Mouse (Mus musculus) inflammation-experienced regulatory T-cells, adult 6 months (primary cell): ENCODE results near the gene Zfhx3. TPM values are rescaled to one million over a fixed set of nuclear protein-coding genes. Genes with fewer than 3 reads are reported as not detected.

Experiments
- ATAC-seq: one replicate; pipeline ENCODE4 v1.8.0; 2017
- polyA plus RNA-seq, 3 experiments: library from polyadenylated mRNA; unstranded; fragments of 100-300 nt; shearing (Covaris generic); gene quantifications; one replicate each; pipeline ENCODE4 v1.2.1; 2017

Zfhx3 gene
- polyA plus RNA-seq, 3 experiments from 2014 or later, result 0.03 to 0.35 (median 0.24) TPM

DNA sequence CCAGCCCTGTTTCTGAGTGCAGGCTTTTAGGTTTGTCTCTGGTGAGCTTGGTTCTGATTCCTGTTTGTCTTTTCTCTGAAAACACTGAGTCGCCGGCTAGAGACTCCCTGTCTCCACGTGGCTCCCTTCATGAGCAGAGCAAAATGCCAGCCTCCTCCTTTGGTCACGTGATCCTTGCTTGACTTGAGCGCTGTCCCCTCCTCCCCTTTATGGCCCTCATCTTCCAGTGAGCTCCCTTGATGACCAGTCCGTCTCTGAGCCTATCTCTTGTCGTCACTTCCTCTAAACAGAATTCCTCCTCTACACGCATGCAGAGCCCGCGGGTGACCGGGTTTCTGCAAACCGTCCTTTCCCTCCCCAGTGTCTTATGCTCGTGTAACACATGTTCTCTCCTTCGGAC is 958.8 kb downstream of the Zfhx3 start:
- no peak for ATAC-seq

DNA sequence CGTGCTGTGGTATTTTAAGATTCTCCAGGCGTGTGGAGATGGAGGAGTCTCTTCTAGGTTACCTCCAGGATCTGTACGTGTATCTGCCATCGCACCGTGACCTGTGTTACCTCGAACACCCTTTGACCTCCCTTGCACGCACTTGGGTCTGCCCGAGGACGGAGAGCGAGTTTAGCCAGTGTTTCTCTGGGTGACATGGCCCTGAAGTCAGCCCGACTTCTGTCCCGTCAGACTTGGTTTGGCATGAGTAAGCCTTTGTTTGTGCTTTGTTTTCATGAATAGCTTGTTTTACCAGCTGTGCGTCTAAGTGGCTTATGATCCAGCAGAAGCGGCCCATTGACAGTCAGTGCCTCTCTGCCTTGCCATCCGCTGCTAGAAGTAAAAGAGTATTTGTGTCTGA is 961.1 kb downstream of the Zfhx3 start:
- ATAC-seq, result no peak

DNA sequence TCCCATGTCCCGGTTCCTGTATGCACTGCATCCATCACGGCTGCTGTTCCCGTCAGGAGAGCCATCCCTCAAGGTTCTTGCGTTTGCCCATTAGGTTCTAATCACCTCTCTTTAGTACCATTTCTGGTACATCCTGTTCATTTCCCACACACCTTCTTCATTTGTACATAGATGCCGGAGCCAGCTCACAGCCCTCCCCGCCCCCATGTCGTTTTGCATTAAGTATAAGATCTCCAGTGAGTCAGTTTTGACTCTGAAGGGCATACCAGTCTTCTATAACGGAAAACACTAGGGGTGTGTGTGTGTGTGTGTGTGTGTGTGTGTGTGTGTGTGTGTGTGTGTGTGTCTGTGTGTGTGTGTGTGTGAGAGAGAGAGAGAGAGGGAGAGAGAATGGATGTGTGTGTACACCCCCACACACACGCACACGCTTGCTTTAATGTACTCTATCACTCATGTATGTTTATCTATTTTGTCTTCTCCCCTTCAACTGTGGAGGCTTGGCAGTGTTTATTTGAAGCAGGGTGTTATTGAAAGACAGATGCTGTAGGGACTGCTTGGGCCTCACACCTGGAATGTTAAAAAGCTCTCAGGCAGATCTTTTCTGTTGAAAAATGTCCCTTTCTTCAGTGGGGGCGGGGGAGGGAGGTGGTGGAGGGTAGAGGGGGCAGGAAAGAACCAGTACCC is 962.0 kb downstream of the Zfhx3 start:
- ATAC-seq, result peak; percentile 67

DNA sequence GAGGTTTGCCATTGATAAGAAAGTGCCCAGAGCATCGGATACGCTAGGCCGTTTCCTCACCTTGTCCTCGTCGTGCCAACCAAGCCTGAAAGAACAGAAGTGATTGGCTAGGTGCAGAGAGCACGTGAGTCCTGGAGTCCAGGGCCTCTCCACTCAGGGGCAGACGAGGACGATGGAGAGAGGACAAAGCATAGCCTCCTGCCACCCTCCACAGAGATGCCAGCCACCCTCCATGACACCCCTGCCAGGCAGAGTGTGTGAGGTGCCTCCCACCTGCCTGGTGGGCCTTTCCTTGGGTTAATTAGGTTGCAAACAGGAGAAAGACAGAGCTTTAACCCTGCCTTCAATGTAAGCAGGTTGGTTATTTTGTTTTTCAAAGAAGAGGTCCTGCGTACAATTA is 965.6 kb downstream of the Zfhx3 start:
- no peak for ATAC-seq

DNA sequence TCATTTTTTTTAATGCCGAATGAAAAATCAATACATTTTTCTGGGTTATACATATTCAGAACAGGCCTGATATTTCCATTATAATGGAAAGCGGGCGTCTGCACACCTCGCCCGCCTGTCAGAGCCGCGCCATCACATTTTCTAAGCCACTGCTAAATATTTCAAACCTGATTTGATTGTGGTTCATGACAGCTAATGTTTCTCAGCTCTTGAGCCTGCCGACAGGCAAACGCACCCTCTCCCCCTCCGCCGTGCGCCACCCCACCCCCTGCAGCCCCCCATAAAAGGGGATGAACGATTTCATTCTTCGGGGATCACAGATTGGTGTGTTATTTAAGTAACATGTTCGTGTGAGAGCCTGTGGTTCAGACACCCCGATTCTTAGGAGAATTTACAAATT is 966.1 kb downstream of the Zfhx3 start:
- ATAC-seq, result no peak

DNA sequence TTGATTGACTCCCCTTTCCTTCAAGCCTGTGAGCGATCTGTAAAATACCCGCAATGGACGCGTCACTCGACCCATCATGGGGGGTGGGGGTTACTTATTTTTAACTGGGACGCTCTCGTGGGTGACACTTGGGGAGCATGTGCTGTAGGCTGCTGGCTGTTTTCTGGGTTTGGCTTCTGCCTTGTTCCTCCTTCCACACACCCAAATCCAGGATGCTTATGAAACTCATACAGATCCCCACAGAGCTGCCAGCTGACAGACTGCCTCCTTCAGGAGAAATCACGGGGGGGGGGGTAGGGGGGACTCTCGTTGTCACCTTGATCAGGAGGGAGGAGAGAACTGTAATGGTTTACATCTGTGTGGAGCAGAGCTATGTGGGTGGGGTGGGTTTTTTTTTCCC is 966.6 kb downstream of the Zfhx3 start:
- ATAC-seq, result no peak

DNA sequence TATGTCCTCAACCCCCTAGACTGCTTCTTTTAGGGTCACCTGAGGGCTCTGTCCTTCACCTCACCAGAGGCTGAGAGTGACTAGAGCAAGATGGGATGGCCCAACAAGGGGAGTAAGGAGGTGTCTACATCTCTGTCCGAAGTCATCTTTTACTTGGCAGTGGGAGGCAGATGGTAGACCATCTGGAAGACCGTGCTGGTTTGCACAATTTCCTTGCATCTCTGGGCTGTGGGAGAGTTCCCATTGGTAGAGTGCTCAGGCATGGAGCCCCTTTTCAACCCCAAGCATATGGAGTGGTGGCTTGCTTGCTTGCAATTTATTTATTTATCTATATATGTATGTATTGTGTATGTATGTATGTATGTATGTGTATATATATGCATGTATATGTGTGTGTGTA is 967.0 kb downstream of the Zfhx3 start:
- ATAC-seq, result no peak

DNA sequence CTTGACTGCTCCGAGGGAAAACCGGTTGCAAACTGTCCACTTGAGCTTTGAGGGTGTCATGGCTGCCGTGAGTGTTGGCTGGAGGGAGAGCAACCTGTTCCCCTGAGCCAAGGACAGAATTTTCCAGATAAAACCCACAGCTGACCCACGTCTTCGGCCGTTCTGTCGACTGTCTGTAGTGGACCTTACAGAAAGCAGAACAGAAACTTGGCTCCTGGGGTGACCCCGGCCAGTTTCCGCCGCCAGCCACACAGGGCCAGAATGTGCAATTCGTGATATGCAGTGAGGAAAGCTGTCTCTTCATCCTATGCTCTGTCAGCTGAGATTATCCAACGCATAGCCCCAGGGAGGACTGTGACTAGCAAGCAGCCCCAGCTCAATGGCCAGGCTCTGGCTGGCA is 968.4 kb downstream of the Zfhx3 start:
- ATAC-seq, result no peak

DNA sequence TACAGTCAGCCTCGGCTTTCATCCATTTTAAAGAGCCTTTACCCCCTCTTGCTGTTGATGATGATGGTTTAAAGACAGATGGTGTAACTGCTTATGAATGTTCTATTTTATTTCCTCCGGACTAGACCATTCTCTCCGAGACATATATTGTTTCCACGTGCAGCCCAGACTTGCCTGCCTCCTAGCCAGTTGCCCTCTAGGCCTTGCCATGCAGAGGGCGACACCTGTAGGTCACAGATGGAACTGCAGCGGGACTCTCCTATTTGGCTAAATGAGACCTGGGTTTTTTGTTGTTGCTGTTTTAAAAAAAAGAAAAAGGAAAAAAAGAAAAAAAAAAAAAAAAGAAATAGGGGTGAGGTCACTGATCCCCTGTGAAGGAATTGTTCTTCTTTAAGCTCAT is 969.1 kb downstream of the Zfhx3 start:
- peak; percentile 91 for ATAC-seq

DNA sequence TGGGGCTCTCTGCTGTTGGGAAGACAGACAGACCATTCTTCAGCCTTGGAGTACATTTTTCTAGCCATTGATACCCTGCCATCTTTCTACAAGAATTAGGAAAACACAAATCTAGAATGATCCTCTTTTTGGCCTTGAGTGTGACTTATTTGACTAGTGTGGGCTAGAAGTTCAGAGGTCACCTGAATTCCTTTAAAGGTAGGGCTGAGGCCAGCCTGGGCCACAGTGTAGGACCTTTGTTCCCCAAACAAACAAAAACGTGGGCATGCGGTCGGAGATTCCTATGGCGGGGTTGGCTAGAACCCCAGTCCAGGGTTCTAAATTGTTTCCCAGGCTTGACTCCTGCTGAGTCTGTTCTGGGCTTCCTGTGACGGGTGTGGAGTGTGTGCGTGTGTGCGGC is 970.6 kb downstream of the Zfhx3 start:
- no peak for ATAC-seq

DNA sequence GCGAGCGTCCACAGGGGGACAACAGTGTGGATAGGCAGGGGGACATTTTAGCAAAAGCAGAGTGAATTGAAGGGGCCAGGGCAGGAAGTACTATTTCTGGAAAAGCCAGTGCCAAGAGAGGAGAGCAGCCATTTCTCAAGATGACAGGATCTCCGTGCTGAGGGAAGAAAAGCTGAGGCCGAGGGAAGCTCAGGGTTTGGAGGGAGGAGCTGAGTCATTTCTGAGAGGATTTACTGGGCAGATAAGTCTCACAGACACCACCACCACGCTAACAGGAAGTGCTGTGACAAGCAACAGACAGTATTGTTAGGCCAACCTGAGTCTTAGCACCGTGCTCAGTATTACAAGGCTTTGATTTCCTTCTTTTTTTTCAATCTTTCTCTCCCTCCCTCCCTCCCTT is 973.0 kb downstream of the Zfhx3 start:
- no peak for ATAC-seq

DNA sequence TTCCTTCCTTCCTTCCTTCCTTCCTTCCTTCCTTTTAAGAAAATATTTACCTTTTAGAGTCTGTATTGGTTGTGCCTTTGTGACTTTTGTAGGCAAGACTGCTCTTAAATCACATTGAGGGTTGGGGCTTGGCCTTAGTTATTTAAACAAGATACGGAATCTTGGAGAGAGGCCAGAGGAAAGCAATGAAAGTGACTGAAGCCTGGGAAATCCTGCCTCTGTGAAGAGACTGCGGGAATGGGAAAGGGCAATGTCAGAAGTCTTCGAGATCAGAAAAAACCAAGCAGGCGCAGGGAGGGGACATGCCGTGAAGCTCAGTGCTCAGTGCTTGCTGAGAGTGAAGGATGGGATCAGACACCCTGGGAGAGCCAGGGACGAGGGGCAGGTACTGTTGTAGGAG is 973.4 kb downstream of the Zfhx3 start:
- no peak for ATAC-seq

DNA sequence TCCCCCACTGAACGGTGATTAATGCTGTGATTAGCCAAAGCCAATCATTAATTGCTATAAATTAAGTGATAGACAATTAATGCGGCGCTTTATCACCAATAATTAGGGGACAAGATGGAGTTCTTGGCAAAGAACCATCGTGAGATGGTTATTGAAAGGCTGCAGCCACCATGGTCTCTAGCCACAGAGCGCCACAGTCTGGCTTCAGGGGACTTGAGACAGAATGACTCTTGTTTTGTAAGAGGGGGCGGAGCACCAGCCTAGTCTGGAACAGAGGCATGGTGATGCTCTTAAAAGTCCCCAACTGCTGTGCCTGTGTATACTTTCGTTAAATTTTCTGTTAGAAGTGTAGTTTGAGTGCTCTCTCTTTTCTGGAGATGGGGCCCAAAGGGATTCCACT is 977.7 kb downstream of the Zfhx3 start:
- ATAC-seq, result no peak

DNA sequence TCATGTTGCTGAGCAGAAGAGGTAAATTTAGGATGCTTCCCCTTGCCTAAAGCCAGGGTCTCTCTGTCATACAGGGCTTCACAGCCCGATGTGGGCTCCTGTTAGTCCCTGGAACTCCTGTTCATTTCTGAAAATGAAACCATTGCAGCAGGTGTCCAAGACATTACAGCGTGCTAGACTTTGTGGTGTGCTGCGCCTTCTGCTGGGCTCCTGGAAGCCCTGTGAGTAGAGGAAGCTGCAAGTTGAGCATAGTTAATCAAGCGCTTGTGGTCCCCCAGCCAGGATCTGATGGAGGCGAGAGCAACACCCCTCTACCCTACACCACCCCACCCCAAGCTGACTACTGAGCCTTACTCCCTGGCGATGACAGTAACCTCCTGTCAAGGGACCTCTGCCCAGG is 980.7 kb downstream of the Zfhx3 start:
- ATAC-seq, result no peak

DNA sequence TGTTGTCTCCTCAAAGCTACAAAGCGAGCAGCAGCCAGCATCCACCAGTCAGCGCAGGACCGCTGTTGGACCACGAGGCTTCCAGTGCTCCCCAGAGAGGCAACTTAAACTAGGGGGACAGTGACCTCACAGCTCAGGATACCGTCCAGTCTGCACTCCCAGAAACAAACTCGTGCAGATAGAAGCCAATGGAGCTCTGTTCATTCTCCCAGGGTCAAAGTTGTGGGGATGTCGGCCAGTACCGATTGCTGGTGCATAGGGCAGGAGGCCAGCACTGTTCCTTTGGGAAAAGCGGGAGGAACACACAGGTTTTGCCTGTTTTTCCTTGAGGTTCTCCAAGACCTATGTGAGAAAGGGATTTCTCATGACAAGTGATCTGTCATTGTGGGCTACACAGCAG is 982.1 kb downstream of the Zfhx3 start:
- ATAC-seq, result no peak

DNA sequence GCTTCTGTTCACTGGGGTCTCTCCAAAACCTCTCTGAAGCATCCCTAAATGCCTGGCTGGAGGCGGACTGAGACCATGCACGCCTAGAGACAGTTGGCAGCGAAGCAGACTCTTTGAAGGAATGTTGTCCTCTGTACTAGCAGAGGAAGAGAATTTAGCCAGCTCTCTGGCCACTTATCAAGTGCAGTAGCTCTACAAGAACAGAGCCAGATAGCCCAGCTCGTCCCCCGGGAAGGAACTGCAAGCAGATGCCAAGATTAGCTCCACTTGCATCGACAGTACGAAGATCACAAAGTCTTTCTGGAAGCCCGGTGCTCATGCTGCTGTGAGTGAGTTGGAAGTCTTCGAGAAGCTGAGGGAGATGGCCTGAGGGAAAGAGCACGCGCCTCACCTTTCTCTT is 983.7 kb downstream of the Zfhx3 start:
- ATAC-seq, result no peak

DNA sequence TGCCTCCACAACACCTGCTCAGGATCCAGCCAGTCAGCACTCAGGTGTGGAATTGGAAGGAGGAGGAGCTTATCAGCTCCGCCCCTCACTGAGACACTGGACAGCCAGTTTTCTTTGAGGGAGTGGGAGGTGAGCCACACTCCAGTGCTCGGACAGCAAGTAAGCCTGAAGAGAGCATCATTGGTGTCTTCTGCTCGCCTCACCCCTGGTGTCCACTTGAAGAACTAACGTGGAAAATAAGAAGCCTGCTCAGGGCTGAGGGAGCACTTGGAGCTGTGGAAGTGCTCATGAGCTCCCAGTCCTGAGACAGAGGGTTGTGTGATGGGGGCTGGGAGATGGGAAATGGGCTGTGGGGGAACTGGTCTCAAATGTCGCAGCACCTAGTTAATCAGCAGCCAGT is 988.2 kb downstream of the Zfhx3 start:
- no peak for ATAC-seq

DNA sequence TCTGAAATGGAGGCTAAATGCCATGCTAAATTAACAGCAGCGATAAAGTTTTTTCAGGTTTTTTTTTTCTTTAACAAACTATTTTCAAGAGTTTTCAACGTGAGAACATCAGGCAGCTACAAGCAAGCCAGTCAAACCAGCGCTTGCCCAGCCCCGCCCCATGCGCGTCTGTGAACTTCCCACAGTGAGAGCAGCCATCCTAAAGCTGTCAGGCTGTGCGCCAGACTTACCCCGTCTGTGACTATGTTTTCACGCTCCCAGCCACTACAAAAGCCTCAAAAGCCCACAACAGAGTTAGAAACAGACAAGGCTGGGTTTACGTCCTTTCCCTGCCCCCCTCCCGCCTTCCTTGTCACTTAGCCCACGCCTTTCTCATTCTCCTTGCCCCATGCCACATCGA is 989.4 kb downstream of the Zfhx3 start:
- no peak for ATAC-seq

DNA sequence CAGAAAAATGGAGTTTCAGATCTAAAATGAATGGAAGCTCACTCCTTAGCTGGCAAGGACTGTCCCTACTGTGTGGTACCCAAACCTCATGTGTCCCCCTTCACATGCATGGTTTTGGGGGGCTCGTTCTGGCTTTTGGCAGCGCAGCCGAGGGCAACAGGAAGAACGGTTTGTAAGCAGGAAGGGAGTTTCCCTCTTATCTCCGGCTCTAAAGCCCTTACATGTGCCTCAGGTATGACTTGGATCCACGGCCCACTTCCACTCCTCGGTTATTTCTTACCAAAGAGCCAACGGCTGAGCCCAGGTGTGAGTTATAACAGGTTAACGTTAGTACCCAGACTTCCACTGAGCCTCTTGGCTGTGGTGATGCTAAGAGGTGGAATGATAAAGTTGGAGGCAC is 990.3 kb downstream of the Zfhx3 start:
- ATAC-seq, result no peak

DNA sequence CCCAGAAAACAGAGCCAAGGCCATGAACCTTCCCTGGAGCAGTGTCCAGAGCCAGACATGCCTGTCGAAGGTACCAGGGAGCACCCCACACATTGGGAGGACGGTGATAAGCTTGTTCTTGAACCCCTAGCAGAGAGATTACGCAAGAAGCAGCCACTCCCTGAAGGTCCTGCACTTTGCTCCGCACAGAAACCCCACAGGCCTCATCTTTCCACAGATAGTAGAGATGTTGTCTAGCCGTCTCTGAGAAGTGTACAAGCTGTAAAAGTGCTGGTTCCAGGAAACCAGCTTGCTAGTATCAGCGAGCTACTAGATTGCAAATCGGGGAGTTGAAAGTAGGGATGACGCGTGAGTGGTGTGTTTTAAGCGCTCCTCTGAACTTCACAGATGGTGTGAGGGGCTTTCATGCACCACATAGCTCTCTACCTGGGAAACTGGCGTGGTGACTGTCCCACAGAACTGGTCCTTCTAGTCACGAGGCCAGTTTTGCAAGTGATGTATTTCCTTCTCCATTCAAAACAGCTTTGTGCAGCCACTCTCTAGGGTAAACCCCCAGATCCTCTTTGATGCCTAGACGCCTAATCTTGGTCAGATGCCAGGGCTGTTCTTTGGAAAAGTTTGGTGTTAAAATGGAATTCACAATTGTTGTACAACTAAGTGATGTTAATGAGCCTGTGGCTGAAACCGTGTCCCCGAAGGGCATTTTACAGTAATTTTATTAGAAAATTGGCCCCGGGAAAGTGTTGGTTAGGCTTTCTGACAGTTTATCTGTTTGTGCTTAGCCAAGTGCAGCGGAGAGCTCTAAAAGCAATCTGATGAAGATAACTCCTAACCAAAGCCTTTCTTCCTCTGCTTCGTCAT is 993.6 kb downstream of the Zfhx3 start:
- no peak for ATAC-seq

DNA sequence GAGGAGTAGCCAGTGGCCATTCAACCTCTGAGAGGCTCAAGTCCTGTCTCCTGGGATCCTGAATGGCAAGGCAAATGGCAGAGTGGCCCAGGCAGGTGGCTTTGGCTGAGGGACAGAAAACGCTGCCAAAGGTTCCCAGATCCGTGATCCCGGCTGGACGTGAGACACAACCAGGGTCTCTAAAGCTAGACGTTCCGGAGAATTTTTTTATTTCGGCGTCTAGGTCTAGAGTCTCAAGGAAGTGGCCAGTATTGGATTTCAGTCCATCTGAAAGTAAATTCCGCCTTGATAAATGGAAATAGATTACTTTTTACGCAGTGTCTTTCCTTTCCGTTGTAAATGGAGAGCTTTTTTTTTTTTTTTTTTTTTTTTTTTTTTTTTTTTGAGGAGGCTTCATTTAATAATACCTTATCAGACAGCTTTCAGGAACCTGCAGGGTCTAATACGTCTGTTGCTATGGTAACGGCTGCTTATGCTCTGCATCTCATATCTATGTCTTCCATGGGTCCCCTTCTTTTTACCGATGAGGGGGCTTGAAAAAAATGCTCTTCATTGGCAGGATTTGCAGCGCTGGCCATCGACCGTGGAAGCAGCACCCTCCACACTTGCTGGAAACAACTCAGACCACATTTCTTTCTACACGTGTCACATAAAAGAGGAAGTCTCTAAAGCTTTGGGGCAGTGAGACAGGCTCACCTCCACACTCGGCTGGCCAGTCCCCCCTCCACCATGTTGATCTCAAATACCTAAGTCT is 994.4 kb downstream of the Zfhx3 start:
- no peak for ATAC-seq

DNA sequence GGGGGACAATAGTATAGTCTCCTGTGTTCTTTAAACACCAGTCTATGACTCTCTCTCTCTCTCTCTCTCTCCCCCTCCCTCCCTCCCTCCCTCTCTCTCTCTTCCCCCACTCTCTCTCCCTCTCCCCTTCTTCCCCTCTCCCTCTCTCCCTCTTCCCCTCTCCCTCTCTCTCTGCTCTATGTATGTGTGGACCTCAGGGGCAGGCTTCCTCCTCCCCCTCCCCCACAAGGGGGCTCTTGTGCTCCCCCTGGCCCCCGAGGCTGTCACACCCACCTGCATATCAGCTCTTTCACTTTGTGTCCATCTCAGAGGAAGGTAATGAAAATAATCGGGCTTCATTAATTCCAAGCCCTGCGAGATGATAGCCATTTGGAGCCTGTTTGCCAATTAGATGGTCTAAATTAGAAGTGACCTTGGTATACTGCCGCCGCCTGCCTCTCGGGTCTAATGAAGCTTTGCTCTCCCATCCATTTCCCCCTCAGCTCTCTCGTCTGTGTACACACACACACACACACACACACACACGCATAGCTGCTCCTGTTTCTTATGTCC is 995.5 kb downstream of the Zfhx3 start:
- ATAC-seq, result no peak

DNA sequence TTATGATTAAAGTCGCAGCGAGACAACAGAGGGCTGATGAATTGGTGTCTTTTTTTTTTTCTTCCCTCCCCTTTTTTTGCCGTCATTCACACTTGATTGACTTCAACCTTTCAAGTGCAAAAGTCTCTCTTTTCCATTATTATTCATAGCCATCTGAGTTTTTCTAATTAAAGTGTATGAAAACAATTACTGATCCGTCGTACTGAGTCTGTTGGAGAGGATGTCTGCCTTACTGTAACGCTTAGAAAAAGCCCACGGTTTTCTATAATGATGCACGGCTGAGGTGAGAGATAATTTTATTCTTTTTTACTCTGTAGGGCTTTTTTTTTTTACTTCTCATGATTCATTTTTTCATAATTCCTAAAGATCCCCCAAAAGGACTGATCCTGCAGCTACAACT is 1000.2 kb downstream of the Zfhx3 start:
- ATAC-seq, result no peak
